Mouse (Mus musculus): ENCODE measurements around the gene Retreg1. TPM values are rescaled to one million over a fixed set of nuclear protein-coding genes. Genes with fewer than 3 reads are reported as not detected.

Retreg1 gene
- polyA plus RNA-seq, 1 experiment from 2014 or later, result 56.5 TPM

DNA sequence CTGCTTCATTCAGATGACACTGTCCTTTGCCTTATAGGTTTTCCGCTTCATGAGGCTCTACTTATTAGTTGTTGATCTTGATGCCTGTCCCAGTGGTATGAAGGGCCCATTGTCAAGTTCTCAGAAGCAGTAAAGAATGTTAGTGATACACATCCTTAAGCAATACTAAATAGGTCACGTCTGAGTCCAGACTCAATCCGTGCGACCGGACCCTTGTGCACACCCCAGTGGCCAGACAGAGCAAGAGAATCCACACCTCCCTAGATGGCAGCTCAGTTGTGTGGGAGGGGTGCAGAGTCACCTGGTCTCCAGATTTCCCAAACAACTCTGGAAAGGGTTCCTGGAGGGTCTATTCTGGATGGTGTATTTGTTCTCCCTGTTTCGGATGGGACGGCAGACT is 103.5 kb downstream of the Retreg1 start:
- Histone ChIP-seq H3K9me3 (replicated peaks) (no peaks in the 10 kb centered on the region; the same call in 1 of the 2 replicates), H3K4me3 (no peak overlapping the region), H3K4me1 (replicated peaks) (peaks cover 60% of the 10 kb centered on the region), H3K27me3 (replicated peaks) (no peaks in the 10 kb centered on the region), H3K36me3 (peaks cover 3% of the 10 kb centered on the region; the same call in 1 of the 2 replicates), H3K9ac (no peak overlapping the region), H3K27ac (ENCODE audit: poor library complexity, severe bottlenecking) (no peak overlapping the region), H3K4me2 (no peak overlapping the region)
- WGBS, result 86% methylated on average over 7 of the region's 7 CpGs
- no peak for ATAC-seq (ENCODE audit: insufficient number of reproducible peaks, low FRiP score)

DNA sequence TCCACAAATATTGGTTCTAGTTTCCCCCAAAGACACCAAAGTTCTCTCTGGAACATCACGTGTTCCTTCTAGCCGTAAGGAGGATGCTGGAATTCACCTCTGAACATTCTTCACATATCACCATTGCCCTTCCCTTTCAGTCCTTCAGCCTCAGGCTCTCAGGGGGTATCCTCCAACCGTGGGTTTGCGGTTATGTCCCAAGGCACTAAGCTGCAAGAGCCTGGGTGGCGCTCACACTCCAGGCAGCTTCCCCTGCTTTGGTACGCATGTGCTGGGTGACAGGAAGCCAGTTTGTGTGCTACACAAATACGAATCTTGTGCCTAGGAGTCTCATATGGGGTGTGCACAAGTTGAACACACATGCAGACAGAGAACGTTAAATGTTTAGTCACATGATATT is 104.4 kb downstream of the Retreg1 start:
- H3K27me3 ChIP-seq (replicated peaks), result no peaks in the 10 kb centered on the region
- H3K4me2 ChIP-seq, result no peak overlapping the region
- H3K9me3 ChIP-seq (replicated peaks), result no peaks in the 10 kb centered on the region; the same call in 1 of the 2 replicates
- H3K4me1 ChIP-seq (replicated peaks), result peaks cover 60% of the 10 kb centered on the region
- WGBS, result 77% methylated on average over 8 of the region's 8 CpGs
- H3K36me3 ChIP-seq, result peaks cover 3% of the 10 kb centered on the region; the same call in 1 of the 2 replicates
- no peak for ATAC-seq (ENCODE audit: insufficient number of reproducible peaks, low FRiP score)
- no peak overlapping the region for H3K27ac ChIP-seq (ENCODE audit: poor library complexity, severe bottlenecking)
- no peak overlapping the region for H3K4me3 ChIP-seq
- H3K9ac ChIP-seq, result no peak overlapping the region

DNA sequence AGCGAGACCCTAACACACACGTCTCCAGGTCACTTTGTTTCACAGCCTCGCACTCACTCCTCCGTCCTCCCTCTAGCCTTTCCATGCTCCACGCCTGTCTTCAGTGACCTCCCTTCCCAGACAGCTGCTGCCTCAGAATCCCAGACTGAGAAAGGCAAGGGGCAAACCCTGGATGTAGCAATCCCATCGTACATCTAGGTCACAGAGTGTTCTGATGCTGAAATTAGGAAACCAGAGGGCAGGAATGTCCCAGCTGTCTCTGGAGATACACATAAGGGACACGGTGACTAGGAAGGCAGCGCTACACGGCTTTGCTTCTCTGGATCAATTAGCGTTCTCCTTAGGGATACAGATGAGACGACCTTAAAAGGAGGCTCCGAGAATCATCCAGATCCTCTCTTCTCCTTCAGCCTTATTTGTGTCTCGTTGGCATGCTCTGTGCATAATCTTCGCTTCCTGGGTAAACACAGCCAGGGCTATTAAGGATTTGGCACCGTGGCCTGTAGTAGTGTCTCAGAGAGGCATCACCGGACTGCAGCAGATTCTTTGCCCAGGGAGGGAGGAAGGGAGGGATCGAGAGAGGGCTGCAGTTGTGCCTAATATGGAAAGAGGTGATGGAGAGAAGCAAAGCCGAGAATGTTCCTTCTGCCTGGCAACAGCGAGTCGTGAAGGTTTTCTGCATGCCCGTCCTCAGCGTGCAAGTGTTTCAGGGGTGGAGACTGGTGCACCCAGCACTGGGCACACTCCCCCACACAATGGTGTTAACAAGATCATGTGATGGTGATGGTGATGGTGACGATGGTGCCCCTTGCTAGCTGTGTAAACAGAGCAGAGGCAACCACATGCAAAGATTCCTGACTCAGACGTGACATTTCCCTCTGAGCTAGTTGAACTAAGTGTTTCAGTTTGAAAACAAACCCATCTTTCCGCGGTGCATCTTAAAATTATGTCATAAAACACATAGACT is 105.6 kb downstream of the Retreg1 start:
- Histone ChIP-seq H3K4me1 (replicated peaks) (peaks cover 53% of the 10 kb centered on the region), H3K4me2 (no peak overlapping the region), H3K36me3 (peaks cover 3% of the 10 kb centered on the region; the same call in 1 of the 2 replicates), H3K27me3 (replicated peaks) (no peaks in the 10 kb centered on the region), H3K4me3 (no peak overlapping the region), H3K9me3 (replicated peaks) (no peaks in the 10 kb centered on the region; the same call in 1 of the 2 replicates), H3K9ac (no peak overlapping the region), H3K27ac (ENCODE audit: poor library complexity, severe bottlenecking) (no peak overlapping the region; the same call in 1 of the 2 replicates)
- 75% methylated on average over 26 of the region's 26 CpGs for WGBS
- ATAC-seq (ENCODE audit: insufficient number of reproducible peaks, low FRiP score), result no peak

DNA sequence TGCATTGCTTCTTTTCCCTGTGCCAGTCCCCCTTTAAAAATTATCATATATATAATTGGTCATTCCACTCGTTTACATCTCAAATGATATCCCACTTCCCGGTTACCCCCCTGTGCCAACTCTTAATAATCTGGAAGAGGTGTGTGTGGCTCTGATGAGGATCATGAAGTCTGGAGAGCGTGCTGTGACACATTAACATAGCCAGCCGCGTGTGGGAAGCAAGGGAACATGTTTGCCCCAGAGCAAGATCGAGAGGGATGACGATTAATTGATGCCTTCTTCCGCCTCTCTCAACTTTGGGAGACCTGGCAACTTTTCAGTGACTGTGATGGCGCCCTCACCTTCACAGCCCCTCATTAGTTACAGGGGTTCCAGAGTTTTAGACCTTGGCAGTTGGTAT is 106.7 kb downstream of the Retreg1 start:
- no peaks in the 10 kb centered on the region for H3K27me3 ChIP-seq (replicated peaks)
- no peaks in the 10 kb centered on the region; the same call in 1 of the 2 replicates for H3K9me3 ChIP-seq (replicated peaks)
- H3K4me1 ChIP-seq (replicated peaks), result peaks cover 48% of the 10 kb centered on the region
- ATAC-seq (ENCODE audit: insufficient number of reproducible peaks, low FRiP score), result no peak
- peaks cover 3% of the 10 kb centered on the region; the same call in 1 of the 2 replicates for H3K36me3 ChIP-seq
- 76% methylated on average over 9 of the region's 9 CpGs for WGBS
- no peak overlapping the region for H3K9ac ChIP-seq
- H3K27ac ChIP-seq (ENCODE audit: poor library complexity, severe bottlenecking), result no peak overlapping the region
- no peak overlapping the region for H3K4me2 ChIP-seq
- no peak overlapping the region for H3K4me3 ChIP-seq

DNA sequence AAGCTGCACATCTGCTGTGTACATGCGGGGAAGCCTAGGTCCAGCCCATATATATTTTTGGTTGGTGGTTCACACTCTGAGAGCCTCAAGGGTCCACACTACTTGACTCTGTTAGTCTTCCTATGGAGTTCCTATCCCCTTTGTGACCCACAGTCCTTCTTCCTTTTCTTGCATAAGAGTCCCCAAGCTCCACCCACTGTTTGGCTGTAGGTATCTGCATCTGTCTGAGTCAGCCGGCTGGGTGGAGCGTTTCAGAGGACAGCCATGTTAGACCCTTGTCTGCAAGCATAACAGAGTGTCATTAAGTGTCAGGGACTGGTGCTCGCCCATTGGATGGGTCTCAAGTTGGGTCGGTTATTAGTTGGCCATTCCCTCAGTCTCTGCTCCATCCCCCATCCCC is 107.6 kb downstream of the Retreg1 start:
- Histone ChIP-seq H3K36me3 (peaks cover 3% of the 10 kb centered on the region; the same call in 1 of the 2 replicates), H3K4me2 (no peak overlapping the region), H3K9ac (no peak overlapping the region), H3K4me1 (replicated peaks) (peaks cover 41% of the 10 kb centered on the region), H3K27ac (ENCODE audit: poor library complexity, severe bottlenecking) (no peak overlapping the region), H3K9me3 (replicated peaks) (no peaks in the 10 kb centered on the region; the same call in 1 of the 2 replicates), H3K4me3 (no peak overlapping the region), H3K27me3 (replicated peaks) (no peaks in the 10 kb centered on the region)
- no peak for ATAC-seq (ENCODE audit: insufficient number of reproducible peaks, low FRiP score)
- WGBS, result 69% methylated on average over 5 of the region's 5 CpGs

DNA sequence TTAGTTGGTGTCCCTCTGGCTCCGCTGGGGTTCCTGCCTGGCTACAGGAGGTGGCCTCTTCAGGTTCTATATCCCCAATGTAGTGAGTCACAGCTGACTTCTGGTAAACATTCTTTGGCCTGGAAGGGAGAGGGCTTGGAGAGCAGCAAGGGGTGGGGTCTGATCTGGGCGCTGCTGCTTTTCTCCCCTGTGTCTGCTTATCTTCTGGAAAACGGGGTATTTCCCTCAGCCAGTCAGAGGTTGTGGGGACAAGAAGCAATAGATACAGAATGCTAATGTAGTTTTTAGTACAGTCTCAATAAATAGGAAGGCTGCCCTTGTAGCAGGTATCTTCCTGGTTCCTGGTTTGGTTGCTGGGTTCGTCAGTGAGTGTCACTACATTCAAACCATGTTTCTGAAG is 108.1 kb downstream of the Retreg1 start:
- H3K4me2 ChIP-seq, result no peak overlapping the region
- H3K27ac ChIP-seq (ENCODE audit: poor library complexity, severe bottlenecking), result no peak overlapping the region
- H3K4me1 ChIP-seq (replicated peaks), result peaks cover 41% of the 10 kb centered on the region
- no peak overlapping the region for H3K4me3 ChIP-seq
- peaks cover 3% of the 10 kb centered on the region; the same call in 1 of the 2 replicates for H3K36me3 ChIP-seq
- no peaks in the 10 kb centered on the region for H3K27me3 ChIP-seq (replicated peaks)
- H3K9ac ChIP-seq, result no peak overlapping the region
- no peak for ATAC-seq (ENCODE audit: insufficient number of reproducible peaks, low FRiP score)
- 49% methylated on average over 4 of the region's 4 CpGs for WGBS
- no peaks in the 10 kb centered on the region; the same call in 1 of the 2 replicates for H3K9me3 ChIP-seq (replicated peaks)

DNA sequence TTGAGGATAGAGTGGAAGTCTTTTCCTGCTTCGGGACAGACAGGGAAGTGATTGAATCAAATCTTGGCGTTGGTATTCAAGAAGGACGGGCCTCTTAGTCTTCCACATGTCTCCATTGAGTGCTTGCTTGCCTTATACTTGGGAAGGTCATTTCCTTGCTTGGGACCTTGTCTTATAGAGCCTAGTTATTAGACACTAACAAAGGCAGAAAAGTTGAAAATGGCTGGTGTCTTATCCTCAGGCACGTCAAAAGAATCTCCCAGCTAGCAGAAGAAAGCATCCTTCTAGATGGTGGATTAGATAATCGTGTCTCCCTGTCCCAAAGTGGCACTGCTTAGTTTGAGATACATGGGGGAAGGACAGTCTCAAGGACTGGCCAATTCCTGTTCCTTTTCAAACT is 113.0 kb downstream of the Retreg1 start:
- no peak overlapping the region for H3K4me2 ChIP-seq
- WGBS, result 62% methylated on average over 5 of the region's 5 CpGs
- no peak overlapping the region for H3K4me3 ChIP-seq
- H3K27ac ChIP-seq (ENCODE audit: poor library complexity, severe bottlenecking), result 0 out of 2 replicates have a peak overlapping the region, but pooled peaks have one; percentile 62
- no peaks in the 10 kb centered on the region for H3K36me3 ChIP-seq
- no peak for ATAC-seq (ENCODE audit: insufficient number of reproducible peaks, low FRiP score)
- no peak overlapping the region for H3K9ac ChIP-seq
- H3K4me1 ChIP-seq (replicated peaks), result peaks cover 24% of the 10 kb centered on the region
- H3K9me3 ChIP-seq (replicated peaks), result no peaks in the 10 kb centered on the region
- H3K27me3 ChIP-seq (replicated peaks), result no peaks in the 10 kb centered on the region

DNA sequence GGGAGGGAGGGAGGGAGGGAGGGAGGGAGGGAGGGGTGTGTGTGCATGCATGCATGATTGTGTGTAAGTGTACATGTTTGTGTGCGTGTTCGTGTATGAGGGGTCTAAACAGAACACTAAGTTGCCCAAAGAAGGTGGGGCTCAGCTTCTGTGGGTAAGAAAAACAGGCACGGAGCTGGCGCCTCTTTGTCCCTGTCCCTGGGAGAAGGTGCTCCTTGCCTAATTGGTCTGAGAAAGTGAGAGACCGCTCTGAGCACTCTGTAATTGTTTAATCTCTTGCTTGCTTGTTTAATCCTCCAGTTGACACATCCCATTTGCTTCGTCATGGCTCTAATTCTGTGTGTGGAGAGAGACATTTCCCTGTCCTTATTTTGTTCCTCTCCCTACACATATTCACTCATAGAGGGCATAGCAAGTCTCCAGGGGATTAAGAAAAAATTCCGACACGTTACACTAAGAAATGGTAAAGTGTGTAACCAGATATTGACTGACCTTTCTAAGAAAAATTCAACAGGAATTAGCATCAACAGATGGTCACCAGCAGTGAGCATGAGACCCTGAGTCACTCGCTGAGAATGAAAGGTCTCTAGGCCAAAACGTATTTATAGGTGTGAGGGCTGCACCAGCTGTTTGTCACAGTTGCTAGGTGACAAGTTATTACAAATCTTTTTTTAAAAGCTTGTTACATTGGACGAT is 113.6 kb downstream of the Retreg1 start:
- 48% methylated on average over 11 of the region's 11 CpGs for WGBS
- peaks cover 22% of the 10 kb centered on the region for H3K4me1 ChIP-seq (replicated peaks)
- H3K9ac ChIP-seq, result no peak overlapping the region
- H3K27me3 ChIP-seq (replicated peaks), result no peaks in the 10 kb centered on the region
- H3K9me3 ChIP-seq (replicated peaks), result no peaks in the 10 kb centered on the region
- no peak overlapping the region for H3K4me3 ChIP-seq
- no peaks in the 10 kb centered on the region for H3K36me3 ChIP-seq
- H3K27ac ChIP-seq (ENCODE audit: poor library complexity, severe bottlenecking), result peak overlapping the region; percentile 62; the same call in 1 of the 2 replicates
- no peak for ATAC-seq (ENCODE audit: insufficient number of reproducible peaks, low FRiP score)
- no peak overlapping the region for H3K4me2 ChIP-seq

DNA sequence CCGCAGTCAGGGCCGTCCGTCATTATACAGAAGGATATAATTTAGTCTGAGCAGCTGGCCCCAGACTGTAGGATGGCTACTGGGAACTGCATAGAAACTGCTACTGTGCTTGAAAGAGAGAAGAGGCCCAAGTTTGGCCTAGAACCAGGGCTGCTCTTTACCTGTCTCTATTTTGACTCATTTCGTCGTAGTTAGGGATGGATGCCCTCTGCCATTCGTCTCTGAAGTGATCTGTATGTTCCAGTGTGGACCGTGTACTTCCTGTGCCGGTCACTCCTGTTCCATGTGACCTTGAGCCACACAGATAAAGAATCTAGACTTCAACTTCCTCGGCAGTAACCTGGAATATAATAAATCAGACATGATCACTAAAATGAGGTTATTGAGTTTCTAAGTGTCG is 114.7 kb downstream of the Retreg1 start:
- Histone ChIP-seq H3K4me2 (no peak overlapping the region), H3K4me1 (replicated peaks) (peaks cover 22% of the 10 kb centered on the region), H3K9me3 (replicated peaks) (no peaks in the 10 kb centered on the region), H3K27ac (ENCODE audit: poor library complexity, severe bottlenecking) (0 out of 2 replicates have a peak overlapping the region, but pooled peaks have one; percentile 33), H3K9ac (no peak overlapping the region), H3K27me3 (replicated peaks) (no peaks in the 10 kb centered on the region), H3K36me3 (no peaks in the 10 kb centered on the region), H3K4me3 (no peak overlapping the region)
- ATAC-seq (ENCODE audit: insufficient number of reproducible peaks, low FRiP score), result no peak
- WGBS, result 71% methylated on average over 10 of the region's 10 CpGs

DNA sequence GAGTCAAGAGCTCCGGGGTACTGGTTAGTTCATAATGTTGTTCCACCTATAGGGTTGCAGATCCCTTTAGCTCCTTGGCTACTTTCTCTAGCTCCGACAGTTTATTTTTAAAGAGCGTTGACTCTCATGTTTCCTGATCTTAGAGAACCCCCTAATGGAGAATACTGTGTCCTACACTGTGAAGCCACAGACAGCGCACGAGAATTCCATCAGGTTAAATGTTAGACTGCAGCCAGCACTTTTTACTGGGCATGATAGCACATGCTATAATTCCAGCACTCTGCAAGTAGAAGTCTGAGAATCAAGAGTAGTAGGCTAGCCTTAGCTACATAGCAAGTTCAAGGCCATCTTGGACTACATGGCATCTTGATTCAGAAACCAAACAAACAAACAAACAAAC is 116.4 kb downstream of the Retreg1 start:
- Histone ChIP-seq H3K9ac (no peak overlapping the region), H3K4me2 (no peak overlapping the region), H3K4me1 (replicated peaks) (peaks cover 29% of the 10 kb centered on the region), H3K27ac (ENCODE audit: poor library complexity, severe bottlenecking) (no peak overlapping the region), H3K36me3 (no peaks in the 10 kb centered on the region), H3K27me3 (replicated peaks) (no peaks in the 10 kb centered on the region), H3K9me3 (replicated peaks) (no peaks in the 10 kb centered on the region), H3K4me3 (no peak overlapping the region)
- peak; percentile 73; the same call in 1 of the 2 replicates for ATAC-seq (ENCODE audit: insufficient number of reproducible peaks, low FRiP score)
- WGBS, result 19% methylated on average over 5 of the region's 5 CpGs

DNA sequence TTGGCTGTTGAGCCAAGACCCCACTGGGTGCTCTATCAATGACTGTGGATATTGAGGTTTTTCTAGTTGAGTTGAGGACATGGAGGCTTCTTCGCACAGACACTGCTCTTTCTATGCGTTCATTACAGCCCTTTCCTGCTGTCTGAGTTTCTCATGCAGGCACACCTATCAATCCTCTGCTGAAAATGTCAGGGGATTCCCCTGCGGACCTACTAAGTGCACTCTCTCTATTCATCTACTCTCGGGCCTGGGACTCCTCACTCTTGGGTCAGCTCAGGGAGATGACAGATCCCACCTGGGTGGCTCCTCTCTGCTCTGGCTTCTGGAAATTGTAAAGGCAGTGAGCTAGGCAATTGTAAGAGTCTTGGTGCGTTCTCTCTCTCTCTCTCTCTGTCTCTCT is 117.3 kb downstream of the Retreg1 start:
- Histone ChIP-seq H3K9me3 (replicated peaks) (no peaks in the 10 kb centered on the region), H3K36me3 (no peaks in the 10 kb centered on the region), H3K4me1 (replicated peaks) (peaks cover 26% of the 10 kb centered on the region), H3K27me3 (replicated peaks) (no peaks in the 10 kb centered on the region), H3K9ac (no peak overlapping the region), H3K4me2 (no peak overlapping the region), H3K27ac (ENCODE audit: poor library complexity, severe bottlenecking) (no peak overlapping the region), H3K4me3 (no peak overlapping the region)
- no peak for ATAC-seq (ENCODE audit: insufficient number of reproducible peaks, low FRiP score)
- WGBS, result 73% methylated on average over 5 of the region's 5 CpGs
